Mouse (Mus musculus) liver, embryonic 11.5 days (tissue): Measurements from ENCODE around the gene Zzz3. TPM values are rescaled to one million over a fixed set of nuclear protein-coding genes. Genes with fewer than 3 reads are reported as not detected.
A peak's percentile ranks its signal among the peaks of the same experiment; 100 is the strongest.
"Not testable (repeated sequence)": the region's sequence is repeated elsewhere in the genome, so short reads cannot be mapped to it uniquely, and the experiment has no call there.

Experiments
- ATAC-seq: fragments of 200-750 bp; cut with Nextera tagmentation; replicated peaks from 2 replicates; pipeline ENCODE4 v1.8.0; 2017; ENCODE audit warnings: moderate number of reproducible peaks, mild to moderate bottlenecking, moderate TSS enrichment, moderate library complexity; ENCODE audit not compliant: low FRiP score
- DNase-seq: peaks from one replicate; pipeline ENCODE4 v3.0.0-alpha.2; 2017; ENCODE audit warnings: low spot score
- H3K27ac ChIP-seq: fragments of 300-500 bp; sonication (generic); 2 replicates; pipeline ENCODE4 v1.5.1; 2014; ENCODE audit warnings: mild to moderate bottlenecking, low read depth, low read length, control low read depth
- H3K27me3 ChIP-seq: fragments of 300-500 bp; sonication (generic); replicated peaks from 2 replicates; pipeline ENCODE4 v1.6.1; 2014; ENCODE audit warnings: low read length, mixed read lengths; ENCODE audit not compliant: control insufficient read depth, insufficient read depth
- H3K36me3 ChIP-seq: fragments of 300-500 bp; sonication (generic); 2 replicates; pipeline ENCODE4 v1.6.1; 2014; ENCODE audit warnings: mild to moderate bottlenecking, low read length, moderate library complexity, mixed read lengths; ENCODE audit not compliant: control insufficient read depth, insufficient read depth
- H3K4me1 ChIP-seq: fragments of 300-500 bp; sonication (generic); replicated peaks from 2 replicates; pipeline ENCODE4 v1.6.1; 2014; ENCODE audit warnings: low read length, mixed read lengths; ENCODE audit not compliant: control insufficient read depth, insufficient read depth
- H3K4me2 ChIP-seq: fragments of 300-500 bp; sonication (generic); 2 replicates; pipeline ENCODE4 v1.6.1; 2014; ENCODE audit warnings: mild to moderate bottlenecking, control low read depth, moderate library complexity
- H3K4me3 ChIP-seq: fragments of 300-500 bp; sonication (generic); 2 replicates; pipeline ENCODE4 v1.5.1; 2014; ENCODE audit warnings: low read depth, low read length, control low read depth
- H3K9ac ChIP-seq: fragments of 300-500 bp; sonication (generic); 2 replicates; pipeline ENCODE4 v1.6.1; 2014; ENCODE audit warnings: low read depth, low read length, control low read depth
- H3K9me3 ChIP-seq: fragments of 300-500 bp; sonication (generic); 2 replicates; pipeline ENCODE4 v1.6.1; 2016; ENCODE audit warnings: low read length, inconsistent platforms, mixed read lengths; ENCODE audit not compliant: control insufficient read depth
- WGBS: fragments of 180-500 bp; shearing (Covaris S2); extraction: QIAGEN DNeasy Blood & Tissue Kit; methylation state at CpG from one replicate; pipeline ENCODE4 v1.1.7; 2014; 5-methylcytosine and 5-hydroxymethylcytosine counted together
- polyA plus RNA-seq: library from polyadenylated mRNA; unstranded; fragments of >200 nt; fragmentation: Nextera tagmentation; extraction: Ambion mirVana; gene quantifications from 2 replicates; pipeline ENCODE4 v1.2.1, GENCODE M21; 2014

The Zzz3 gene
- polyA plus RNA-seq, 1 experiment from 2014 or later: 45.7 TPM

DNA sequence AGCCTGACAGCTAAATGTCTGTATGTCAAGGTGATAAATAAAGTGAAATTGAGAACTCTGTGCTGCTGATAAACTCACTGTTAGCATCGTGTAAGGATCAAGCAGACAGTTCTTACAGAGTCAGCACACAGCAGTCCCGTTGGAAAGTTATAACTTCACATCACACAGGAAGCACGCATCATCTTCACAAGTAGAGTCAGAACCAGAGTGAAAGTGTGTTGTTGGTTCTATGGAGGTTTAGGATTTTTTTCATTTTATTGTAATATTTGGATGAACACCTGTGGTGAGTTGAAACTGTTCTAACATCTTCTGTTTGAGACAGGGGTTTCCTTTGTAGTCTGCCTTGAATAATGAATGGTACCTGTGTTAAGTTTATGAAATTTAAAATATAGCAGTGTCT, 48.8 kb downstream of the Zzz3 start:
- ATAC-seq (no peak), DNase-seq (no peak)
- H3K9ac ChIP-seq: no peak overlapping the region
- no peaks in the 10 kb centered on the region for H3K4me1 ChIP-seq
- no peak overlapping the region for H3K27ac ChIP-seq
- H3K4me3 ChIP-seq: no peak overlapping the region
- no peaks in the 10 kb centered on the region for H3K27me3 ChIP-seq
- H3K36me3 ChIP-seq: no peaks in the 10 kb centered on the region
- no peak overlapping the region for H3K4me2 ChIP-seq
- whole genome bisulfite sequencing: 74% methylated on average over 3 of the region's 3 CpGs
- no peaks in the 10 kb centered on the region for H3K9me3 ChIP-seq

DNA sequence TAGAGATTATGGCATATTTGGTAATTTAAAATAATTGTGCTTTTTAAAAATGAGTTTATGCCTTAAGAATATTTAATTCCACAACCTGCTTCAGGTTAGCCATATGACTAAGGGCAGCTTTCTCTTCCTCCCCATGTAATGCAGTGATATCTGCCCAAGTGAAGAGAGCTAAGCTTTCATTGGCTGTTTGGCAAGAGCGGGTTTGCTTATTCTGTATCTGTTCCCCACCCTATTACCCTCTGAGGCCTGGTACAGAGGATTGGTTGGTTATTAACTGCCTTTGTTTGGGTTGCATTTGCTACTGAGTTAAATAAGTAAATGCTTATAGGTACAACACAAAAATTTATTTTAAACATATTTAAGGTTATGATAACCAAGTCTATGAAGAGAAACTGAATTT, 51.7 kb downstream of the Zzz3 start:
- DNase-seq (no peak), ATAC-seq (peak; percentile 49; the same call in 1 of the 2 replicates)
- Histone ChIP-seq H3K27me3 (no peaks in the 10 kb centered on the region), H3K4me1 (no peaks in the 10 kb centered on the region), H3K36me3 (peaks cover 11% of the 10 kb centered on the region), H3K9ac (no peak overlapping the region), H3K4me3 (no peak overlapping the region), H3K9me3 (no peaks in the 10 kb centered on the region), H3K27ac (no peak overlapping the region), H3K4me2 (no peak overlapping the region)
- 81% methylated on average over 1 of the region's 1 CpGs for WGBS

DNA sequence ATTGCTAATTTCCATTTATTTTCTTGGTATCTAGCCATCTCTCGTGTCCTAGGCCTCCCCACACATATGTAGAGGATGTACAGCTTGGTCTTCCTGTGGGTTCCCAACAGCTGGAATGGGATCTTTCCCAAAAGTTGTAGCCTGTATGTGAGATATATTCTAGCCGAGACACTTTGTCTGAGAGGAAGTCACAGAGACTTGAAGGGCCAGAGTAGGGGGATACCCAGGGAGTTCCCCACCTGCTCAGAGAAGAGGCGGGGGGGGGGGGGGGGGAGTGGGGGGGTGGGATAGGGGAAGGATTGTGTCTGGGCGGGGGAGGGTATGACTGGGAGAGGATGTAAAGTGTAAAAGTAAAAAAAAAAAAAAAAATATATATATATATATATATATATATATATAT, 57.9 kb downstream of the Zzz3 start:
- 91% methylated on average over 3 of the region's 4 CpGs for WGBS
- DNase-seq: no peak
- no peak overlapping the region for H3K4me2 ChIP-seq
- no peak overlapping the region for H3K4me3 ChIP-seq
- H3K27ac ChIP-seq: no peak overlapping the region
- H3K36me3 ChIP-seq: peaks cover 41% of the 10 kb centered on the region
- H3K4me1 ChIP-seq: peaks cover 4% of the 10 kb centered on the region; the same call in 1 of the 2 replicates
- ATAC-seq: no peak
- H3K9ac ChIP-seq: no peak overlapping the region
- H3K9me3 ChIP-seq: no peaks in the 10 kb centered on the region
- H3K27me3 ChIP-seq: no peaks in the 10 kb centered on the region

DNA sequence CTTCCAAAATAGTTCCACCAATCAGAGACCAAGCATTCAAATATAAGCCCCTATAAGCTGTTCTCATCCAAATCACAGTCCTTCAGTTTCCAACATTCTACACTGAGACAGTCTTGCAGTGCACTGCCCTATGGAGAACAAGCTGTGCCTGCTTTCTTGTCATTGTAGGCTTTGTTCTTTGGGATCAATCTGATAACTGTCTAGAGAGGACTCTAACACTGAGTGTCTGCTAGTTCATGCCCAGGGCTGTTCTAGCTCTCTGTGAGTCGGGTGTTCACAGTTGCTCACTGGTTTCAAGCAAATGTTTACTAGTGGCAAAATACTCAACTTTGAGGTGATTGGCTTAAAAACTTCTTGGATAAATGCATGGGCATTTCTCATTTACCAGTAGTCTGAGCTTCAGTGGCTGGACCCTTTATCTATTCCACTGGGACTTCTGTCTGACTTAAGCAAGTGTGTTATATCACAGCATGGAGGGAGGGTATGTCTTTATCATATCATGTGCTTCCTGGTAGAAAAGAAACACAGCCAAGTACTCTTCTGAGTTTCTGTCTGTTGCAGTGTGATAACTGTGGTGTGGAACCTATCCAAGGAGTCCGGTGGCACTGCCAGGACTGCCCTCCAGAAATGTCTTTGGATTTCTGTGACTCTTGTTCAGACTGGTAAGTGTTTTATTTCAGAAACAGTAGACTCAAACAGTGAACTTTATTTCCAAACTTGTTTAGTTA, 62.2 kb downstream of the Zzz3 start:
- peaks cover 4% of the 10 kb centered on the region; the same call in 1 of the 2 replicates for H3K4me1 ChIP-seq
- H3K9me3 ChIP-seq: no peaks in the 10 kb centered on the region
- H3K27me3 ChIP-seq: no peaks in the 10 kb centered on the region

DNA sequence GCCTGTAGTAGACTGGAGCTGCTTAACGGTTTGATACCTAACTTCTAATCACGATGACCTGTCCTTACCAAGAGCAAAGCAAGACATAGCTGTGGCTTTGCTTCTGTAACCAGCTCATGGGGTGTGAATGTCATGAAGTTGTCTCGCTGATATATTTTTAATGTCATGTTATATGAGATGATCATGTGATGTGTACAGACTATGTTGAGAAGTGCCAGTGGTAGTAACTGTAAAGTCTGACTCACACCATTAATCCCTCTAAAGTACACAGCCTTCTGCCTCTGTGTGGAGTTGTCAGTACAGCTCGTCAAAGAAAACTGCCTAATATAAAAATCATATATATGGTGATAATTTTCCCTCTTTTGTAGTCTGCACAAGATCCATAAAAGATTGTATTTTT, 63.6 kb downstream of the Zzz3 start:
- H3K27me3 ChIP-seq, H3K4me3 ChIP-seq, H3K4me1 ChIP-seq, H3K4me2 ChIP-seq, H3K27ac ChIP-seq, H3K9me3 ChIP-seq, H3K9ac ChIP-seq, ATAC-seq, DNase-seq: not testable (repeated sequence)
- peaks cover 27% of the 10 kb centered on the region for H3K36me3 ChIP-seq
- 85% methylated on average over 4 of the region's 4 CpGs for WGBS

More for the DNA sequence above, 62.2 kb downstream of the Zzz3 start:
- Histone ChIP-seq H3K27ac (no peak overlapping the region), H3K9ac (no peak overlapping the region), H3K4me3 (no peak overlapping the region), H3K36me3 (peaks cover 27% of the 10 kb centered on the region), H3K4me2 (no peak overlapping the region)
- DNase-seq (no peak), ATAC-seq (peak; percentile 72)
- WGBS: 65% methylated on average over 2 of the region's 2 CpGs

DNA sequence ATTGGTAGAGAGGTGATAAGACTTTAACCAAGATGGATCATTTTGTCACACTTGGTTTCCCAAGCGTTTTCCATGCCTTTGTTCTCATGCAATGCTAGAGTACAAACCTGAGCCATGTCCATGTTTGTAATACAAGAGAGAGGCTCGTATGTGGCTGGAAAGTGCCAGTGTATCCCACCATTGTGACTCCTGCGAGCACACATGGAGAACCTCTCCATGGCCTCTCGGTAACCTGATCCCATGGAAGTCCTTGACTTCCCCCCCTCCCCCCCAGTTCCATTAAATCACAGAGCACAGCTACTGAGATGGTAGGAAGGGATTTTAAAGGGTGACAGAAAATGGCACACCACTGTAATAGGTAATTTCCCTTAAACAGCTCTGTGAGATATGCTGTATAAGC, 65.5 kb downstream of the Zzz3 start:
- Histone ChIP-seq H3K9me3 (no peaks in the 10 kb centered on the region), H3K27ac (no peak overlapping the region), H3K4me3 (no peak overlapping the region), H3K4me1 (peaks cover 4% of the 10 kb centered on the region; the same call in 1 of the 2 replicates), H3K36me3 (peaks cover 15% of the 10 kb centered on the region), H3K9ac (no peak overlapping the region), H3K4me2 (no peak overlapping the region), H3K27me3 (no peaks in the 10 kb centered on the region)
- no peak for ATAC-seq
- no peak for DNase-seq
- 64% methylated on average over 4 of the region's 4 CpGs for WGBS

DNA sequence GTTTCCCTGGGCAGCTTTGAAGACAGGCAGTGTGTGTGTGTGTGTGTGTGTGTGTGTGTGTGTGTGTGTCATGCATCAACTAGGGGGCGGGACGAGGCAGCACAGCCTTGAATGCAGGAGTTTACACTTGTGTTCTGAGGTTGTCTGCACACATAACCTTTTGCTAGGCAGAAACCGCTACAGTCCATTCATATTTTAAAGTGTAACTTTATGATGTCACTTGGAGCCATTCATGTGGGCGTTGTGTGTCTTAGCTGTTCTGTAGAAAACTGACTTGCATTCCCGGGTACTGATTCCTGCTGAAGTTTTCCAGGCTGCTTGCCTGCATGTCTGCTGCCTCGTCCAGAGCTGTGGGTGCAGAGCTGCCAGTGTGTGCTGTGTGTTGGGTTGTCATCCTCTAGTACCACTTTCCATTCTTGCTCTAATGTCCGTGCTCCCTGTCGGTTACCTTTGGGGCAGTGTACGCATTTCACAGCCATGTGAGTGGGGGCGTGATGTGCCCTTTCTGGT, 66.8 kb downstream of the Zzz3 start:
- Histone ChIP-seq H3K27me3 (no peaks in the 10 kb centered on the region), H3K4me3 (no peak overlapping the region), H3K4me2 (no peak overlapping the region), H3K27ac (no peak overlapping the region), H3K9me3 (no peaks in the 10 kb centered on the region), H3K36me3 (peaks cover 5% of the 10 kb centered on the region), H3K4me1 (peaks cover 4% of the 10 kb centered on the region; the same call in 1 of the 2 replicates), H3K9ac (no peak overlapping the region)
- DNase-seq (no peak), ATAC-seq (no peak)
- 87% methylated on average over 10 of the region's 10 CpGs for WGBS

DNA sequence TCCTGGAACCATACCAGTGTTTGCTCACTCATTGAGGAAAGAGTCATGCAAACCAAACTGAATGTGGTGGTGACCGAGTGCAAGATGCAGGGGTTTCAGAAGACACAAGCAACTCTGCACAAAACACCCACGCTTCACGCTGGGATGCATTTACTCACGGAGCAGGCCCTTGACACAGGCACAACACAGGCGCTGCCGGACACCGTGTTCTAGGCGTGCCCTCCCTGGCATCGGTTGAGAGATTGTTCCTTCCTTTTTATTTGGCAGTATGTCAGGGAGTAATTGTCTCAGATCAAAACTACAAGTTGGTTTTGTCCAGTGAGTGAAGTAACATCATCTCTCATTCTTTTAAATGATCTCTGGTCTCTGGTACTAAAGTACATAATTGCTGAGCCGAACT, 67.6 kb downstream of the Zzz3 start:
- H3K4me2 ChIP-seq: no peak overlapping the region
- no peak for ATAC-seq
- no peak overlapping the region for H3K9ac ChIP-seq
- H3K27ac ChIP-seq: no peak overlapping the region
- no peaks in the 10 kb centered on the region for H3K27me3 ChIP-seq
- no peaks in the 10 kb centered on the region for H3K9me3 ChIP-seq
- H3K36me3 ChIP-seq: no peaks in the 10 kb centered on the region; the same call in 1 of the 2 replicates
- DNase-seq: no peak
- 95% methylated on average over 10 of the region's 10 CpGs for WGBS
- no peaks in the 10 kb centered on the region for H3K4me1 ChIP-seq
- no peak overlapping the region for H3K4me3 ChIP-seq

DNA sequence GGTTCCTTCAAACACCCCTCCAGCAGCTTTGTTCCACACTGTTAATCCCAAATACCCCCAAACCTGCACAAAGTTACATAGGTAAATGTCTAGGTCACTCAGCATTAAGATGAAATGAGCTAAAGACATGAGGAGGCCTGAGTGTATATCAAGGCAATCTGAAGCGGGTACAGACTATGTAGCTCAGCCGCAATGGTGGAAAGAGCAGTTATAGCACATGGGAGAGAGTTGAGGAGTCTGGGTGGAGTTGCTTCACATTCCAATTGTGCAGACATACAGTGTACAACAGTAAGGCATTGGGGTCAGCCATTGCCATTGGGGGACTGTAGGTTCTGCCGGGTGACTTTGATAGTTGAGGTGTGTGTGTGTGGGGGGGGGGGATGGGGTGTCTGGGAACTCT, 69.2 kb downstream of the Zzz3 start:
- Histone ChIP-seq H3K9ac (no peak overlapping the region), H3K36me3 (no peaks in the 10 kb centered on the region; the same call in 1 of the 2 replicates), H3K4me2 (no peak overlapping the region), H3K4me3 (no peak overlapping the region), H3K9me3 (no peaks in the 10 kb centered on the region), H3K27ac (no peak overlapping the region), H3K27me3 (no peaks in the 10 kb centered on the region), H3K4me1 (no peaks in the 10 kb centered on the region)
- DNase-seq: no peak
- 95% methylated on average over 3 of the region's 3 CpGs for WGBS
- no peak for ATAC-seq
